8 mouse cellular contexts compared by ENCODE assay signal in the genomic region with DNA sequence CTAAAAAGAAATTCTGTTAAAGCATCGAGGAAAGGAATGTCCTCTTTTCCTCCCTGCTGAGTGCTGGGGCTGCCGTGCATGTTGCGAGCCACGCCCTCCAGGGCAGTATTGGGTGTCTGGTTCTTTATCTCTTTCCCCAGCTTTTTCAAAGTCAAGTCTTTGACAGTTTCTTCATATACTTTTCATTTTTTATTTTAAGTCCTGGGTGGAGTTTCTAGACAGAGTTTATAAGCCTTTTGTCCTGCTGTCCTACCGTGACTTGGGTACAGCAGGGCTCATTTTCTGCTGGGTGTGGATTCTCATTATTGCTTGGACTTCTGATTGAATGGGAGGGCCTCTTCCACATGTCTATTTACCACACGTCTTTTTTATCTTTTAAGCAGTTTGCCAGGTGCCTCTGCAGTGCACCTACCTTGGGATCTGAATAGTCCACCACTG. TPM values are rescaled to one million over a fixed set of nuclear protein-coding genes. Genes with fewer than 3 reads are reported as not detected.
DNase-seq lines count a peak whose midpoint lies in the region; ATAC-seq and TF ChIP-seq lines count a peak whose summit lies in the region.

No protein-coding gene starts in this region.

- DNase-seq in limb, embryonic 11.5 days (ENCODE audit: low spot score), result no peak
- DNase-seq in T-cell, adult 2 months (ENCODE audit: low spot score), result no peak
- no peak for DNase-seq in urinary bladder, postnatal 25 days (ENCODE audit: low spot score)
- DNase-seq in embryo, embryonic 9.5 days (ENCODE audit: extremely low spot score), result no peak

- H3K36me3 ChIP-seq in megakaryocyte, embryonic 14.5 days (replicated peaks; ENCODE audit: low read length), result peaks cover 74% of the 10 kb centered on the region
- H3K36me3 ChIP-seq in limb, embryonic 11.5 days (ENCODE audit: control insufficient read depth, insufficient read depth, low read length), result peaks cover 7% of the 10 kb centered on the region
- H3K36me3 ChIP-seq in neural tube, embryonic 15.5 days, result peaks cover 18% of the 10 kb centered on the region

- ATAC-seq in megakaryocyte, adult 5-6 weeks (ENCODE audit: poor library complexity, severe bottlenecking), result no peak
- ATAC-seq in limb, embryonic 11.5 days (ENCODE audit: insufficient number of reproducible peaks, low FRiP score, low TSS enrichment, low read depth), result no peak
- no peak for ATAC-seq in neural tube, embryonic 15.5 days (ENCODE audit: low FRiP score)

- no peak overlapping the region; the same call in 1 of the 2 replicates for H3K27ac ChIP-seq in embryonic fibroblast, embryonic 13.5 days (ENCODE audit: insufficient read depth, low read length)
- H3K27ac ChIP-seq in limb, embryonic 11.5 days (replicated peaks; ENCODE audit: low read depth, low read length), result no peak overlapping the region
- peak overlapping the region; percentile 99 for H3K27ac ChIP-seq in neural tube, embryonic 15.5 days (replicated peaks)

- peak; percentile 5 for TF ChIP-seq POLR2A in embryonic fibroblast, embryonic 13.5 days (IDR thresholded peaks at IDR 0.05; ENCODE audit: low read depth, low read length)

- H3K27me3 ChIP-seq in megakaryocyte, embryonic 14.5 days (replicated peaks), result no peaks in the 10 kb centered on the region
- H3K27me3 ChIP-seq in limb, embryonic 11.5 days (ENCODE audit: control insufficient read depth, insufficient read depth, low read length), result no peaks in the 10 kb centered on the region
- no peaks in the 10 kb centered on the region for H3K27me3 ChIP-seq in neural tube, embryonic 15.5 days (replicated peaks)

- H3K4me3 ChIP-seq in megakaryocyte, embryonic 14.5 days (replicated peaks), result peak overlapping the region; percentile 92
- H3K4me3 ChIP-seq in embryonic fibroblast, embryonic 13.5 days (ENCODE audit: insufficient read depth, low read length), result no peak overlapping the region
- H3K4me3 ChIP-seq in limb, embryonic 11.5 days (ENCODE audit: low read depth, low read length), result 0 out of 2 replicates have a peak overlapping the region, but pooled peaks have one; percentile 78
- H3K4me3 ChIP-seq in neural tube, embryonic 15.5 days (replicated peaks), result peak overlapping the region; percentile 73

- no peak for TF ChIP-seq CTCF in embryonic fibroblast, embryonic 13.5 days (IDR thresholded peaks at IDR 0.05; ENCODE audit: borderline replicate concordance, insufficient read depth, low read length)

- 66% methylated on average over 6 of the region's 6 CpGs for WGBS in limb, embryonic 11.5 days
- 39% methylated on average over 6 of the region's 6 CpGs for WGBS in neural tube, embryonic 15.5 days

- peaks cover 63% of the 10 kb centered on the region for H3K4me1 ChIP-seq in megakaryocyte, embryonic 14.5 days
- peaks cover 5% of the 10 kb centered on the region for H3K4me1 ChIP-seq in embryonic fibroblast, embryonic 13.5 days (ENCODE audit: control insufficient read depth, insufficient read depth, low read length)
- H3K4me1 ChIP-seq in limb, embryonic 11.5 days (ENCODE audit: control insufficient read depth, insufficient read depth, low read length), result peaks cover 8% of the 10 kb centered on the region; the same call in 1 of the 2 replicates
- peaks cover 45% of the 10 kb centered on the region for H3K4me1 ChIP-seq in neural tube, embryonic 15.5 days

- H3K4me2 ChIP-seq in limb, embryonic 11.5 days (ENCODE audit: low read depth, severe bottlenecking), result peak overlapping the region; percentile 69; the same call in 1 of the 2 replicates
- peak overlapping the region; percentile 78 for H3K4me2 ChIP-seq in neural tube, embryonic 15.5 days

- no peak overlapping the region for H3K9ac ChIP-seq in limb, embryonic 11.5 days (ENCODE audit: low read length)
- peak overlapping the region; percentile 80 for H3K9ac ChIP-seq in neural tube, embryonic 15.5 days (replicated peaks)

- no peaks in the 10 kb centered on the region for H3K9me3 ChIP-seq in megakaryocyte, embryonic 14.5 days
- no peaks in the 10 kb centered on the region for H3K9me3 ChIP-seq in limb, embryonic 11.5 days (ENCODE audit: control insufficient read depth, low read length)
- no peaks in the 10 kb centered on the region for H3K9me3 ChIP-seq in neural tube, embryonic 15.5 days (replicated peaks)

RNA-seq across cellular contexts. Expression of gene Ppp1r10, which starts 3.6 kb away (rescaled TPM):
- polyA plus RNA-seq in megakaryocyte, embryonic 14.5 days (2012; ENCODE audit: insufficient read depth, low replicate concordance), result 28.5 and 36.4 TPM in 2 replicates
- 82.4 and 93.7 TPM in 2 replicates for total RNA-seq in megakaryocyte, adult 5-6 weeks (2015)
- total RNA-seq in megakaryocyte, adult 5-6 weeks (2017), result 131 and 157 TPM in 2 replicates
- polyA plus RNA-seq in embryonic fibroblast, embryonic 13.5 days (2011; ENCODE audit: insufficient read length, low read depth, missing spikeins), result 58.6 and 67.3 TPM in 2 replicates
- polyA plus RNA-seq in limb, embryonic 11.5 days (2014; fragmentation: Nextera tagmentation; extraction: Ambion mirVana), result 43.9 and 52.3 TPM in 2 replicates
- 36.7 and 40.8 TPM in 2 replicates for polyA plus RNA-seq in neural tube, embryonic 15.5 days (2015; fragmentation: Nextera tagmentation; extraction: Ambion mirVana)

RNA-seq across cellular contexts. Expression of gene Mrps18b, which starts 3.7 kb away (rescaled TPM):
- 5.7 TPM in 1 of 2 replicates, not detected in the other for polyA plus RNA-seq in megakaryocyte, embryonic 14.5 days (2012; ENCODE audit: insufficient read depth, low replicate concordance)
- total RNA-seq in megakaryocyte, adult 5-6 weeks (2015), result 29.2 and 35.9 TPM in 2 replicates
- 25.0 and 28.9 TPM in 2 replicates for total RNA-seq in megakaryocyte, adult 5-6 weeks (2017)
- 86.9 and 89.8 TPM in 2 replicates for polyA plus RNA-seq in embryonic fibroblast, embryonic 13.5 days (2011; ENCODE audit: insufficient read length, low read depth, missing spikeins)
- 80.2 and 81.7 TPM in 2 replicates for polyA plus RNA-seq in limb, embryonic 11.5 days (2014; fragmentation: Nextera tagmentation; extraction: Ambion mirVana)
- 67.1 and 73.6 TPM in 2 replicates for polyA plus RNA-seq in neural tube, embryonic 15.5 days (2015; fragmentation: Nextera tagmentation; extraction: Ambion mirVana)

RNA-seq across cellular contexts. Expression of gene Atat1, which starts 10.0 kb away (rescaled TPM):
- 15.4 and 23.3 TPM in 2 replicates for polyA plus RNA-seq in megakaryocyte, embryonic 14.5 days (2012; ENCODE audit: insufficient read depth, low replicate concordance)
- 8.7 and 10.1 TPM in 2 replicates for total RNA-seq in megakaryocyte, adult 5-6 weeks (2015)
- 5.2 and 7.6 TPM in 2 replicates for total RNA-seq in megakaryocyte, adult 5-6 weeks (2017)
- polyA plus RNA-seq in embryonic fibroblast, embryonic 13.5 days (2011; ENCODE audit: insufficient read length, low read depth, missing spikeins), result 31.8 and 34.7 TPM in 2 replicates
- polyA plus RNA-seq in limb, embryonic 11.5 days (2014; fragmentation: Nextera tagmentation; extraction: Ambion mirVana), result 128 and 138 TPM in 2 replicates
- polyA plus RNA-seq in neural tube, embryonic 15.5 days (2015; fragmentation: Nextera tagmentation; extraction: Ambion mirVana), result 259 and 319 TPM in 2 replicates

RNA-seq across cellular contexts. Expression of gene 2310061I04Rik, which starts 22.7 kb away (rescaled TPM):
- polyA plus RNA-seq in megakaryocyte, embryonic 14.5 days (2012; ENCODE audit: insufficient read depth, low replicate concordance), result 101 and 470 TPM in 2 replicates
- 28.4 and 31.8 TPM in 2 replicates for total RNA-seq in megakaryocyte, adult 5-6 weeks (2015)
- total RNA-seq in megakaryocyte, adult 5-6 weeks (2017), result 3.5 and 9.8 TPM in 2 replicates
- 29.0 and 37.3 TPM in 2 replicates for polyA plus RNA-seq in embryonic fibroblast, embryonic 13.5 days (2011; ENCODE audit: insufficient read length, low read depth, missing spikeins)
- 21.3 and 23.2 TPM in 2 replicates for polyA plus RNA-seq in limb, embryonic 11.5 days (2014; fragmentation: Nextera tagmentation; extraction: Ambion mirVana)
- polyA plus RNA-seq in neural tube, embryonic 15.5 days (2015; fragmentation: Nextera tagmentation; extraction: Ambion mirVana), result 59.2 and 75.2 TPM in 2 replicates

RNA-seq across cellular contexts. Expression of gene Dhx16, which starts 40.3 kb away (rescaled TPM):
- 23.2 and 32.1 TPM in 2 replicates for polyA plus RNA-seq in megakaryocyte, embryonic 14.5 days (2012; ENCODE audit: insufficient read depth, low replicate concordance)
- total RNA-seq in megakaryocyte, adult 5-6 weeks (2015), result 87.6 and 118 TPM in 2 replicates
- total RNA-seq in megakaryocyte, adult 5-6 weeks (2017), result 65.9 and 72.8 TPM in 2 replicates
- 40.5 and 41.1 TPM in 2 replicates for polyA plus RNA-seq in embryonic fibroblast, embryonic 13.5 days (2011; ENCODE audit: insufficient read length, low read depth, missing spikeins)
- polyA plus RNA-seq in limb, embryonic 11.5 days (2014; fragmentation: Nextera tagmentation; extraction: Ambion mirVana), result 46.5 and 51.2 TPM in 2 replicates
- polyA plus RNA-seq in neural tube, embryonic 15.5 days (2015; fragmentation: Nextera tagmentation; extraction: Ambion mirVana), result 26.8 and 30.5 TPM in 2 replicates

Comparison
In these comparisons a context has a peak if more than half of its experiments do, and no peak if none do; other contexts are left out.
1. RNA of gene Mrps18b, which starts 3.7 kb away (polyA plus RNA-seq): 86.9 to 89.8 TPM in embryonic fibroblast, embryonic 13.5 days, 80.2 to 81.7 TPM in limb, embryonic 11.5 days and 67.1 to 73.6 TPM in neural tube, embryonic 15.5 days; 5.7 TPM in megakaryocyte, embryonic 14.5 days; every median in the first group is over 10 times any median in the second.